Mouse (Mus musculus) hindbrain, embryonic 12.5 days (tissue): ENCODE results near the gene Cenpe. TPM values are rescaled to one million over a fixed set of nuclear protein-coding genes. Genes with fewer than 3 reads are reported as not detected.

Experiments used
- ATAC-seq: fragments of 200-750 bp; cut with Nextera tagmentation; 2 replicates; pipeline ENCODE4 v1.8.0; 2017; ENCODE audit warnings: moderate TSS enrichment; ENCODE audit not compliant: low FRiP score
- H3K27ac ChIP-seq: fragments of 300-500 bp; sonication (generic); 2 replicates; pipeline ENCODE4 v1.5.1; 2016; ENCODE audit warnings: mild to moderate bottlenecking
- H3K27me3 ChIP-seq: fragments of 300-500 bp; sonication (generic); 2 replicates; pipeline ENCODE4 v1.6.1; 2016; ENCODE audit warnings: mild to moderate bottlenecking
- H3K36me3 ChIP-seq: fragments of 300-500 bp; sonication (generic); 2 replicates; pipeline ENCODE4 v1.6.1; 2016; ENCODE audit warnings: mild to moderate bottlenecking
- H3K4me1 ChIP-seq: fragments of 300-500 bp; sonication (generic); 2 replicates; pipeline ENCODE4 v1.6.1; 2016
- H3K4me2 ChIP-seq: fragments of 300-500 bp; sonication (generic); replicated peaks from 2 replicates; pipeline ENCODE4 v1.6.1; 2016; ENCODE audit warnings: mild to moderate bottlenecking
- H3K4me3 ChIP-seq: fragments of 300-500 bp; sonication (generic); 2 replicates; pipeline ENCODE4 v1.5.1; 2016; ENCODE audit warnings: mild to moderate bottlenecking
- H3K9ac ChIP-seq: fragments of 300-500 bp; sonication (generic); 2 replicates; pipeline ENCODE4 v1.6.1; 2016; ENCODE audit warnings: mild to moderate bottlenecking, moderate library complexity
- H3K9me3 ChIP-seq: fragments of 300-500 bp; sonication (generic); replicated peaks from 2 replicates; pipeline ENCODE4 v1.6.1; 2016; ENCODE audit warnings: mild to moderate bottlenecking
- WGBS: fragments of 180-500 bp; shearing (Covaris S2); methylation state at CpG from one replicate; pipeline ENCODE4 v1.1.7; 2016; 5-methylcytosine and 5-hydroxymethylcytosine counted together
- polyA plus RNA-seq: library from polyadenylated mRNA; unstranded; fragments of >200 nt; fragmentation: Nextera tagmentation; extraction: Ambion mirVana; gene quantifications from 2 replicates; pipeline ENCODE4 v1.2.1, GENCODE M21; 2016

The Cenpe gene
- polyA plus RNA-seq, 1 experiment from 2014 or later = 24.0 TPM

- 0 out of 2 replicates have a peak, but pooled peaks have one; percentile 35 for ATAC-seq
- no peak overlapping the region for H3K9ac ChIP-seq
- 63% methylated on average over 2 of the region's 2 CpGs for WGBS
Observed at GRCm38 (mm10) chr3:135314811-135315210, 102.5 kb downstream of the Cenpe start.

GRCm38 (mm10) chr3:135315720-135316425 lies 103.5 kb downstream of the Cenpe start:
- Histone ChIP-seq H3K9ac (no peak overlapping the region), H3K27me3 (no peaks in the 10 kb centered on the region), H3K27ac (no peak overlapping the region), H3K4me2 (no peak overlapping the region), H3K4me1 (no peaks in the 10 kb centered on the region), H3K9me3 (0 out of 2 replicates have a peak, but pooled peaks cover 6% of the 10 kb centered on the region), H3K36me3 (no peaks in the 10 kb centered on the region), H3K4me3 (no peak overlapping the region)
- WGBS = 90% methylated on average over 9 of the region's 9 CpGs
- ATAC-seq = no peak

More at GRCm38 (mm10) chr3:135314811-135315210, 102.5 kb downstream of the Cenpe start:
- Histone ChIP-seq H3K4me1 (no peaks in the 10 kb centered on the region), H3K4me2 (no peak overlapping the region), H3K36me3 (no peaks in the 10 kb centered on the region), H3K4me3 (no peak overlapping the region), H3K27ac (no peak overlapping the region), H3K9me3 (0 out of 2 replicates have a peak, but pooled peaks cover 6% of the 10 kb centered on the region), H3K27me3 (no peaks in the 10 kb centered on the region)

GRCm38 (mm10) chr3:135318331-135318730 lies 106.0 kb downstream of the Cenpe start:
- Histone ChIP-seq H3K27me3 (no peaks in the 10 kb centered on the region), H3K27ac (no peak overlapping the region), H3K4me3 (no peak overlapping the region), H3K4me2 (no peak overlapping the region), H3K9me3 (0 out of 2 replicates have a peak, but pooled peaks cover 6% of the 10 kb centered on the region), H3K36me3 (no peaks in the 10 kb centered on the region), H3K4me1 (no peaks in the 10 kb centered on the region), H3K9ac (no peak overlapping the region)
- 93% methylated on average over 11 of the region's 11 CpGs for WGBS
- no peak for ATAC-seq

Other genes starting within 250 kb of the Cenpe start
- gene Bdh2, start 68.7 kb downstream of the Cenpe start, polyA plus RNA-seq = 5.6 and 7.2 TPM in 2 replicates
- gene Slc9b2, start 95.2 kb downstream of the Cenpe start, polyA plus RNA-seq = 1.3 and 1.9 TPM in 2 replicates
- gene Slc9b1, start 135.5 kb downstream of the Cenpe start, polyA plus RNA-seq = not detected in 2 replicates
- 77.1 and 82.5 TPM in 2 replicates for gene Cisd2, start 211.4 kb downstream of the Cenpe start, polyA plus RNA-seq
- gene Ube2d3, start 225.6 kb downstream of the Cenpe start, polyA plus RNA-seq = 469 and 495 TPM in 2 replicates